Mouse (Mus musculus): Measurements from ENCODE around the gene Gatb.

DNA sequence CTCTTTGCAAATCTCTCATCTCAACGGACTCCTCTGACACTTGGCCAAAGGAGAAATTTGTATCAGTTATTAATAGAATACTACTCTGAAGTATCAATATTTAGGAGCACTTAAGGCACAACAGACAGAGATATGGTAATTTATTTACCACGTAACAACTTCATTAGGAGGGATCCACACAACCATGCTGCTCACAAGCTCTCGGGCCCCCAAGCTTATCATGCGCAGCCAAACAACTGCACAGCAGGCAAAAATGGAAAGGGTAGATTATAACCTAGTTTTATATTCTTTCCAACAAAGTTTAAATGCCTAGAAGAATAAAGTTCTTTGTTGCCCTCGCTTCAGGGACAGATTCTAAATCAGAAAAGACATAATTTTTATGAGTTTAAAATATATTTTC lies 106.0 kb downstream of the Gatb start:
- TF ChIP-seq CTCF (IDR thresholded peaks at IDR 0.05; ENCODE audit: control insufficient read depth, insufficient read depth, low read length) (no peak), POLR2A (IDR thresholded peaks at IDR 0.05; ENCODE audit: borderline replicate concordance, control insufficient read depth, low read depth, low read length) (no peak)

All from bone marrow, adult 2 months (tissue).